11 mouse cellular contexts compared by ENCODE assay signal in the genomic region with DNA sequence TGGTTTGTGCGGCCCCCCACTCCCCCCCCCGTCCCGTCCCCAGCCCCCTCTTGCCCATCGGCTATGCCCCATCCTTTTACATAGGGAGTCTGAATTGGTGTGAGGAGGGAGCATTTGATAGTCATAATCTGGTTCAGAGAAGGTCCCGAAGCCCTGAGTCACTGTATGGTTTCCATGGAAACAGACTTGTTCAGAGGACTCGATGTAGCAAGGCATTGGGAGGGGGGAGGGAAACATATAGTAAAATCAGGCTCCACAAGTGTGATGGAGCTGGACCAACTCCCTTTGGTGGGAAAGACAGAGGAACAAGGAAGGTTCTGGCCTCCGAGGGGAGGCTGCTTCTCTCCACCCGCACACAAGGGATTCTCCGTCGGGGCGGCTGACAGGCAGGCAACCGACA. TPM values are rescaled to one million over a fixed set of nuclear protein-coding genes. Genes with fewer than 3 reads are reported as not detected.
DNase-seq lines count a peak whose midpoint lies in the region; ATAC-seq and TF ChIP-seq lines count a peak whose summit lies in the region.
"Had no signal": no experiment of that assay in that cellular context is flagged by ENCODE, and none has a peak within 500 bp of the region (broad histone marks: within the 10 kb centered on the region; RNA-seq: fewer than 3 reads in every experiment).

No protein-coding gene starts in this region.

- no peak for ATAC-seq in limb, embryonic 13.5 days (ENCODE audit: low FRiP score, low read depth)
- ATAC-seq in embryonic facial prominence, embryonic 11.5 days (replicated peaks; ENCODE audit: insufficient number of reproducible peaks, low FRiP score, low TSS enrichment, low read depth): no peak
- ATAC-seq in hindbrain, embryonic 14.5 days (ENCODE audit: low FRiP score): peak; percentile 38; the same call in 1 of the 2 replicates

- no peak overlapping the region for H3K9ac ChIP-seq in limb, embryonic 13.5 days
- H3K9ac ChIP-seq in embryonic facial prominence, embryonic 11.5 days (replicated peaks; ENCODE audit: low read length): no peak overlapping the region
- H3K9ac ChIP-seq in hindbrain, embryonic 14.5 days: no peak overlapping the region
- H3K9ac ChIP-seq: limb, embryonic 15.5 days had no signal

- H3K4me1 ChIP-seq in limb, embryonic 13.5 days: peaks cover 19% of the 10 kb centered on the region
- peaks cover 37% of the 10 kb centered on the region for H3K4me1 ChIP-seq in limb, embryonic 10.5 days
- peaks cover 3% of the 10 kb centered on the region for H3K4me1 ChIP-seq in embryonic facial prominence, embryonic 11.5 days (ENCODE audit: control insufficient read depth, insufficient read depth, low read length)
- H3K4me1 ChIP-seq in hindbrain, embryonic 14.5 days (replicated peaks; ENCODE audit: control insufficient read depth, insufficient read depth, low read length): peaks cover 46% of the 10 kb centered on the region
- peaks cover 64% of the 10 kb centered on the region for H3K4me1 ChIP-seq in olfactory bulb, adult 2 months (ENCODE audit: control insufficient read depth, insufficient read depth, low read length)

- no peak for TF ChIP-seq CTCF in olfactory bulb, adult 2 months (IDR thresholded peaks at IDR 0.05; ENCODE audit: insufficient read depth, low read depth, low read length)

- no peak for TF ChIP-seq POLR2A in olfactory bulb, adult 2 months (IDR thresholded peaks at IDR 0.05; ENCODE audit: insufficient read depth, low read depth, low read length)

- H3K9me3 ChIP-seq in limb, embryonic 13.5 days: no peaks in the 10 kb centered on the region
- H3K9me3 ChIP-seq in limb, embryonic 10.5 days (replicated peaks): no peaks in the 10 kb centered on the region
- H3K9me3 ChIP-seq in embryonic facial prominence, embryonic 11.5 days (replicated peaks; ENCODE audit: control insufficient read depth, low read length): no peaks in the 10 kb centered on the region
- H3K9me3 ChIP-seq in hindbrain, embryonic 14.5 days (ENCODE audit: control insufficient read depth, low read length): no peaks in the 10 kb centered on the region
- H3K9me3 ChIP-seq: limb, embryonic 15.5 days had no signal

- H3K4me3 ChIP-seq in limb, embryonic 13.5 days: no peak overlapping the region
- H3K4me3 ChIP-seq in limb, embryonic 10.5 days: no peak overlapping the region
- no peak overlapping the region for H3K4me3 ChIP-seq in embryonic facial prominence, embryonic 11.5 days (ENCODE audit: low read depth, low read length)
- peak overlapping the region; percentile 79; the same call in 1 of the 2 replicates for H3K4me3 ChIP-seq in hindbrain, embryonic 14.5 days (replicated peaks; ENCODE audit: low read length)
- peak overlapping the region; percentile 77 for H3K4me3 ChIP-seq in olfactory bulb, adult 2 months (ENCODE audit: insufficient read depth, low read depth, low read length)
- H3K4me3 ChIP-seq: limb, embryonic 15.5 days had no signal

- no peak overlapping the region for H3K27ac ChIP-seq in limb, embryonic 13.5 days
- H3K27ac ChIP-seq in limb, embryonic 10.5 days: no peak overlapping the region
- no peak overlapping the region for H3K27ac ChIP-seq in embryonic facial prominence, embryonic 11.5 days (replicated peaks; ENCODE audit: low read depth, low read length)
- H3K27ac ChIP-seq in hindbrain, embryonic 14.5 days: no peak overlapping the region
- no peak overlapping the region for H3K27ac ChIP-seq in olfactory bulb, adult 2 months (ENCODE audit: insufficient read depth, low read depth, low read length)
- H3K27ac ChIP-seq: limb, embryonic 15.5 days had no signal

- no peak for DNase-seq in limb, embryonic 10.5 days (ENCODE audit: low spot score)
- DNase-seq in embryonic facial prominence, embryonic 11.5 days (ENCODE audit: low spot score): peak; percentile 63
- peak; percentile 69 for DNase-seq in hindbrain, embryonic 14.5 days (ENCODE audit: low spot score)
- no peak for DNase-seq in ovary, postnatal 10 days (ENCODE audit: low spot score)
- DNase-seq in heart, adult 11 months: no peak
- DNase-seq in cerebellum, postnatal 14 days: no peak
- DNase-seq: cerebellum, adult 18-20 months; right cerebral cortex, adult 18-20 months had no signal

- no peaks in the 10 kb centered on the region for H3K36me3 ChIP-seq in limb, embryonic 13.5 days
- no peaks in the 10 kb centered on the region for H3K36me3 ChIP-seq in limb, embryonic 10.5 days
- no peaks in the 10 kb centered on the region for H3K36me3 ChIP-seq in embryonic facial prominence, embryonic 11.5 days (replicated peaks; ENCODE audit: control insufficient read depth, insufficient read depth, low read depth, low read length)
- H3K36me3 ChIP-seq in hindbrain, embryonic 14.5 days (replicated peaks; ENCODE audit: control insufficient read depth, insufficient read depth): no peaks in the 10 kb centered on the region
- H3K36me3 ChIP-seq: limb, embryonic 15.5 days had no signal

- peaks cover 43% of the 10 kb centered on the region for H3K27me3 ChIP-seq in limb, embryonic 13.5 days
- H3K27me3 ChIP-seq in limb, embryonic 10.5 days (ENCODE audit: low read depth, poor library complexity, severe bottlenecking): peaks cover 62% of the 10 kb centered on the region
- peaks cover 12% of the 10 kb centered on the region for H3K27me3 ChIP-seq in embryonic facial prominence, embryonic 11.5 days (ENCODE audit: control insufficient read depth, insufficient read depth, low read length)
- peaks cover 9% of the 10 kb centered on the region for H3K27me3 ChIP-seq in hindbrain, embryonic 14.5 days (ENCODE audit: control insufficient read depth, insufficient read depth, low read length)

- peak overlapping the region; percentile 85; the same call in 1 of the 2 replicates for H3K4me2 ChIP-seq in limb, embryonic 13.5 days (replicated peaks)
- peak overlapping the region; percentile 23 for H3K4me2 ChIP-seq in embryonic facial prominence, embryonic 11.5 days (ENCODE audit: low read depth, low read length)
- H3K4me2 ChIP-seq in hindbrain, embryonic 14.5 days (replicated peaks): peak overlapping the region; percentile 89

- 26% methylated on average over 12 of the region's 12 CpGs for WGBS in limb, embryonic 13.5 days
- WGBS in limb, embryonic 10.5 days: 38% methylated on average over 12 of the region's 12 CpGs
- 22% methylated on average over 12 of the region's 12 CpGs for WGBS in embryonic facial prominence, embryonic 11.5 days
- 20% methylated on average over 12 of the region's 12 CpGs for WGBS in hindbrain, embryonic 14.5 days
- WGBS in olfactory bulb, adult 2 months: 26% methylated on average over 12 of the region's 12 CpGs

RNA-seq across cellular contexts. Expression of gene Chst1, which starts 2.6 kb away (rescaled TPM):
- 5.8 and 6.4 TPM in 2 replicates for polyA plus RNA-seq in limb, embryonic 13.5 days (2015; fragmentation: Nextera tagmentation; extraction: Ambion mirVana)
- 1.5 and 2.8 TPM in 2 replicates for polyA plus RNA-seq in limb, embryonic 10.5 days (2016; fragmentation: Nextera tagmentation; extraction: Ambion mirVana)
- 2.4 and 3.4 TPM in 2 replicates for polyA plus RNA-seq in embryonic facial prominence, embryonic 11.5 days (2014; fragmentation: Nextera tagmentation; extraction: Ambion mirVana)
- 20.0 and 26.1 TPM in 2 replicates for polyA plus RNA-seq in hindbrain, embryonic 14.5 days (2014; fragmentation: Nextera tagmentation; extraction: Ambion mirVana)
- not detected in 2 replicates for polyA plus RNA-seq in olfactory bulb, adult 2 months (2012; ENCODE audit: insufficient read depth, insufficient read length, low replicate concordance, missing spikeins)

Comparison
In these comparisons a context has a peak if more than half of its experiments do, and no peak if none do; other contexts are left out.
1. H3K4me2 ChIP-seq: peak in every context shown above with its lines; median percentile 89 in hindbrain, embryonic 14.5 days; 85 in limb, embryonic 13.5 days; 23 in embryonic facial prominence, embryonic 11.5 days.
2. H3K4me3 ChIP-seq: peak in hindbrain, embryonic 14.5 days (single experiment) and olfactory bulb, adult 2 months (single experiment); none in limb, embryonic 13.5 days (single experiment), limb, embryonic 10.5 days (single experiment) and embryonic facial prominence, embryonic 11.5 days (single experiment).
3. DNase-seq: peak in embryonic facial prominence, embryonic 11.5 days (single experiment) and hindbrain, embryonic 14.5 days (single experiment); none in limb, embryonic 10.5 days (single experiment), ovary, postnatal 10 days (single experiment), heart, adult 11 months (single experiment) and cerebellum, postnatal 14 days (0 of 2).